Mouse (Mus musculus): ENCODE results near the gene Med24. TPM values are rescaled to one million over a fixed set of nuclear protein-coding genes. Genes with fewer than 3 reads are reported as not detected.
"Not testable (repeated sequence)": the region's sequence is repeated elsewhere in the genome, so short reads cannot be mapped to it uniquely, and the experiment has no call there.

The Med24 gene
- polyA plus RNA-seq, 1 experiment: 127 TPM

GRCm38 (mm10) chr11:98741051-98741620, 11.9 kb upstream of the Med24 start:
- H3K27ac ChIP-seq (ENCODE audit: insufficient read depth, low read length): peak overlapping the region; percentile 43
- TF ChIP-seq POLR2A (IDR thresholded peaks at IDR 0.05; ENCODE audit: extremely low read depth, insufficient read depth, low read length) (no peak), CTCF (IDR thresholded peaks at IDR 0.05; ENCODE audit: extremely low read depth, insufficient read depth, low read length) (no peak)
- peak overlapping the region; percentile 55 for H3K4me3 ChIP-seq (ENCODE audit: insufficient read depth, low read length)
- H3K4me1 ChIP-seq (ENCODE audit: control insufficient read depth, insufficient read depth, low read length): peaks cover 5% of the 10 kb centered on the region

GRCm38 (mm10) chr11:98740393-98741050, 11.3 kb upstream of the Med24 start, which contains the start of gene Thra:
Gene Thra (plus strand): TSS chr11:98740638.
- Histone ChIP-seq H3K4me3 (ENCODE audit: insufficient read depth, low read length) (peak within 1 kb of the TSS; percentile 55), H3K27ac (ENCODE audit: insufficient read depth, low read length) (peak within 1 kb of the TSS; percentile 43), H3K4me1 (ENCODE audit: control insufficient read depth, insufficient read depth, low read length) (peaks cover 3% of the 10 kb centered on the region)
- no peak for TF ChIP-seq CTCF (IDR thresholded peaks at IDR 0.05; ENCODE audit: extremely low read depth, insufficient read depth, low read length)
- TF ChIP-seq POLR2A (IDR thresholded peaks at IDR 0.05; ENCODE audit: extremely low read depth, insufficient read depth, low read length): peak; percentile 66; the same call in 1 of the 2 replicates

- no peak for TF ChIP-seq CTCF (IDR thresholded peaks at IDR 0.05; ENCODE audit: extremely low read depth, insufficient read depth, low read length)
- TF ChIP-seq POLR2A (IDR thresholded peaks at IDR 0.05; ENCODE audit: extremely low read depth, insufficient read depth, low read length): no peak
- Histone ChIP-seq H3K4me1 (ENCODE audit: control insufficient read depth, insufficient read depth, low read length) (peaks cover 3% of the 10 kb centered on the region), H3K27ac (ENCODE audit: insufficient read depth, low read length) (peak overlapping the region; percentile 43), H3K4me3 (ENCODE audit: insufficient read depth, low read length) (peak overlapping the region; percentile 55)
These were observed 10.8 kb upstream of the Med24 start for GRCm38 (mm10) chr11:98740026-98740392.

- H3K27ac ChIP-seq (ENCODE audit: insufficient read depth, low read length): peak overlapping the region; percentile 91
- TF ChIP-seq CTCF (IDR thresholded peaks at IDR 0.05; ENCODE audit: extremely low read depth, insufficient read depth, low read length) (no peak), POLR2A (IDR thresholded peaks at IDR 0.05; ENCODE audit: extremely low read depth, insufficient read depth, low read length) (no peak)
- H3K4me1 ChIP-seq (ENCODE audit: control insufficient read depth, insufficient read depth, low read length): peaks cover 6% of the 10 kb centered on the region
- peak overlapping the region; percentile 10 for H3K4me3 ChIP-seq (ENCODE audit: insufficient read depth, low read length)
These were observed 9.7 kb upstream of the Med24 start for GRCm38 (mm10) chr11:98738925-98739324.

DNA sequence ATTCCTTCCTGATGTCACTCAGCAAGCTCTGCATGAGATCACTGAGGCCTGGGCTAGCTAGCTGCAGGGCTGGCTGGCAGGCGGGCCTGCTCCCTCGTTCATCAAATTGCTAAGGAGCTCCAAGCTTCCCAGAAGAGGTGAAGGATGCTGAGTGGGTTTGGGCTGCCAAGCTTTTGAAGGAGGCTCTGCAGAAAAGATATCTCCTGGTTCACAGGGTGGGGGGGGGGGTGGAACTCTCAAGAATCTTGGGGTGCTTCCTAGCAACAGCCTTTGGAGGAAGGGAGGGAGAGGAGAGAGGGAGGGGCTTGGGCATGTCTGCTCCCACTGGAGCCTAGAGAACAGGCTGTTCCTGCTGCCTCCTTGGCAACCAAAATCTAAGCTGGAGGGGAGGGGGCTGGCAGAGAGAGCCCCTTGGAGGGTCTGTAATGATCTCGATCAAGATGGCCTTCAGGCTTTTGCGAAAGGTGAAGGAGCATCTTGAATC, 9.2 kb upstream of the Med24 start:
- peak overlapping the region; percentile 91 for H3K27ac ChIP-seq (ENCODE audit: insufficient read depth, low read length)
- H3K4me1 ChIP-seq (ENCODE audit: control insufficient read depth, insufficient read depth, low read length): peaks cover 6% of the 10 kb centered on the region
- H3K4me3 ChIP-seq (ENCODE audit: insufficient read depth, low read length): peak overlapping the region; percentile 10
- peak; percentile 48; the same call in 1 of the 2 replicates for TF ChIP-seq POLR2A (IDR thresholded peaks at IDR 0.05; ENCODE audit: extremely low read depth, insufficient read depth, low read length)
- no peak for TF ChIP-seq CTCF (IDR thresholded peaks at IDR 0.05; ENCODE audit: extremely low read depth, insufficient read depth, low read length)

DNA sequence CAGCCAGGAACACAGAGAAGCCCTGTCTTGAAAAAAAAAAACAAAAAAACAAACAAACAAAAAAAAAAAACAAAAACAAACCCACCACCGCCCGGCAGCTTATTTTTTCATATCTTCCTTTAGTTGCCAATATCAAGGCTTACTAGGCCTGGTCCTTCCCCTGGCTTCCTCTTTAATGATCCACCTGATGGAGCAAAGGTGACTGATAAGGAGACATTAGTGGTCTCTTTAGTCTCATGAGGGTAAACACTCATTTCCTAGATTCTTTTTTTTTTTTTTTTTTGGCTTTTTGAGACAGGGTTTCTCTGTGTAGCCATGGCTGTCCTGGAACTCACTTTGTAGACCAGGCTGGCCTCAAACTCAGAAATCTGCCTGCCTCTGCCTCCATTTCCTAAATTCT, 8.0 kb upstream of the Med24 start:
- H3K27ac ChIP-seq (ENCODE audit: insufficient read depth, low read length); H3K4me3 ChIP-seq (ENCODE audit: insufficient read depth, low read length); H3K4me1 ChIP-seq (ENCODE audit: control insufficient read depth, insufficient read depth, low read length): not testable (repeated sequence)

DNA sequence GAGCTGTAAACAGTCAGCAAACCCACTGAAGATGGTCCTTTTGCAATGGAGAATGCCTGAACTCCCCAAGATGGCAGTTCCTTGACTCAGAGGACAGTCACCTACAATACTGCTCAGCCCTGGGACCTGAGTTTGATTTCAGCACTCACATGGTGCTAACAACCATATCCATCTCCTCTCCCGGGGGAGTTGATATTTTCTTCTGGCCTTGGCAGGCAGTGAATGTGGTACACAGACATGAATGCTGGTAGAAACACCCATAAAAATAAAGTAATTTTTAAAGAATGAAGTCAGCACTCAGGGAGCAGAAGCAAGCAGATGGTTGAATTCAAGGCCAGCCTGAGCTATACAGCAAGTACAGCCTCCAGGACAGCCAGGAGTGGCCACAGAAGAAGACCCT, 6.9 kb upstream of the Med24 start:
- no peak overlapping the region for H3K4me3 ChIP-seq (ENCODE audit: insufficient read depth, low read length)
- no peak overlapping the region for H3K27ac ChIP-seq (ENCODE audit: insufficient read depth, low read length)
- peaks cover 6% of the 10 kb centered on the region for H3K4me1 ChIP-seq (ENCODE audit: control insufficient read depth, insufficient read depth, low read length)
- TF ChIP-seq POLR2A (IDR thresholded peaks at IDR 0.05; ENCODE audit: extremely low read depth, insufficient read depth, low read length) (no peak), CTCF (IDR thresholded peaks at IDR 0.05; ENCODE audit: extremely low read depth, insufficient read depth, low read length) (no peak)

GRCm38 (mm10) chr11:98735111-98735510, 5.9 kb upstream of the Med24 start:
- no peak for TF ChIP-seq POLR2A (IDR thresholded peaks at IDR 0.05; ENCODE audit: extremely low read depth, insufficient read depth, low read length)
- TF ChIP-seq CTCF (IDR thresholded peaks at IDR 0.05; ENCODE audit: extremely low read depth, insufficient read depth, low read length): no peak
- Histone ChIP-seq H3K27ac (ENCODE audit: insufficient read depth, low read length) (peak overlapping the region; percentile 85), H3K4me1 (ENCODE audit: control insufficient read depth, insufficient read depth, low read length) (peaks cover 6% of the 10 kb centered on the region), H3K4me3 (ENCODE audit: insufficient read depth, low read length) (no peak overlapping the region)

DNA sequence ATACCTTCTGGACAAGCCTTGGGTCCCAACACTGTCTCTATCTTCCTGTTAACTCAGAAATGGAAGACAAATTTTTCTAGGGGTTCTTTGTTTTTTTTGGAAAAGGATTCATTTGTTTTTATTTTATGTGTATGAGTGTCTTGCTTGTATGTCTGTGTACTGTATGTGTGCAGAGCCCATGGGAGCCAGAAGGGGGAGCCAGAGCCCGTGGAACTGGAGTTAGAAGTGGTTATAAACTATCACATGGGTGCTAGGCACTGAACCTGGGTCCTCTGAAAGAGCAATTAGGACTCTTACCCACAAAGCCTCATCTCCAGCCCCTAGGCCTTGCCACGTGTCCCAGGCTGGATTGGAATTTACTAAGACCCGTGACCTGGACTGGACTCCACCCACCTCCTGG, 4.8 kb upstream of the Med24 start:
- TF ChIP-seq CTCF (IDR thresholded peaks at IDR 0.05; ENCODE audit: extremely low read depth, insufficient read depth, low read length) (0 out of 2 replicates have a peak, but pooled peaks have one; percentile 4), POLR2A (IDR thresholded peaks at IDR 0.05; ENCODE audit: extremely low read depth, insufficient read depth, low read length) (no peak)
- Histone ChIP-seq H3K27ac (ENCODE audit: insufficient read depth, low read length) (no peak overlapping the region), H3K4me1 (ENCODE audit: control insufficient read depth, insufficient read depth, low read length) (peaks cover 6% of the 10 kb centered on the region), H3K4me3 (ENCODE audit: insufficient read depth, low read length) (no peak overlapping the region)

- no peak overlapping the region for H3K4me3 ChIP-seq (ENCODE audit: insufficient read depth, low read length)
- TF ChIP-seq CTCF (IDR thresholded peaks at IDR 0.05; ENCODE audit: extremely low read depth, insufficient read depth, low read length): no peak
- no peak for TF ChIP-seq POLR2A (IDR thresholded peaks at IDR 0.05; ENCODE audit: extremely low read depth, insufficient read depth, low read length)
- peaks cover 3% of the 10 kb centered on the region; the same call in 1 of the 2 replicates for H3K4me1 ChIP-seq (ENCODE audit: control insufficient read depth, insufficient read depth, low read length)
- peak overlapping the region; percentile 10; the same call in 1 of the 2 replicates for H3K27ac ChIP-seq (ENCODE audit: insufficient read depth, low read length)
These were observed 1.9 kb upstream of the Med24 start for GRCm38 (mm10) chr11:98731134-98731533.
